Mouse (Mus musculus): ENCODE results near the gene Notch1.

Notch1 gene

DNA sequence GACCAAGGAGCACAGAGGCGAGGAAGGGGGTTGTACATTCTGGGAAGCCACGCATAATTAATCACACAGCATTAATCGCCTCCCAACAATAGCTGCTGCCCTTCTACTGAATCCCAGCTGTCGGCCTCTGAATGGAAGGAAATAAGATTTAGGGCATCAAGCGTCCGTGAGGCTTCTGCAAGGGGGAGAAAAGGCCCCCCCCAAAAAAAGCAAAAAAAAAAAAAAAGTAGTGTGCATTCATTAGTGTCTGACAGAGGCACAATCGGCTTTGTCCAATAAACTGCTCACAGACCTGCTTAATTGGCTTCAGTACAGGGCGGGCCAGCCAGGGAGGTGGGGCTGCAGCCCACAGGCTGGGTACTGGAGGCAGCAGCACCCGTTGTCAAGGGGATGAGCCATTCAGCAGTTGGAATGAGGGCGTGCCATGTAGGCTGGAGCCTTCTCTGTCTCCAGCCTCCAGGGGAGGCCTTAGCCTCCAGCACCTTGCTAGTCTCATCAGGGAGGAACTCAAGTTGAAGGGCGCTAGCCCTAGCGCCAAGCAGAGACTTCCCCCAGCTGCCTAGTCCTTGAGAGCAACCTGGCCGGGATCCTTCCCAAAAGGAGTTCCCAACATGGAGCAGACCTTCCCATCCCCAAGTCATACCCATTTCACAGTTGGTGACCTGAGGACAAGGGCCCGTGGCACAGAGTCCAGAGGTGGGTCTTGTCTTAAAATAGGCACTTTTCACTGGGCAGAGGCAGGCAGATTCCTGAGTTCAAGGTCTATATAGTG lies 15.7 kb downstream of the Notch1 start:
- peak; percentile 49 to 58 for DNase-seq (ENCODE audit: low spot score in 2 of 2)

DNA sequence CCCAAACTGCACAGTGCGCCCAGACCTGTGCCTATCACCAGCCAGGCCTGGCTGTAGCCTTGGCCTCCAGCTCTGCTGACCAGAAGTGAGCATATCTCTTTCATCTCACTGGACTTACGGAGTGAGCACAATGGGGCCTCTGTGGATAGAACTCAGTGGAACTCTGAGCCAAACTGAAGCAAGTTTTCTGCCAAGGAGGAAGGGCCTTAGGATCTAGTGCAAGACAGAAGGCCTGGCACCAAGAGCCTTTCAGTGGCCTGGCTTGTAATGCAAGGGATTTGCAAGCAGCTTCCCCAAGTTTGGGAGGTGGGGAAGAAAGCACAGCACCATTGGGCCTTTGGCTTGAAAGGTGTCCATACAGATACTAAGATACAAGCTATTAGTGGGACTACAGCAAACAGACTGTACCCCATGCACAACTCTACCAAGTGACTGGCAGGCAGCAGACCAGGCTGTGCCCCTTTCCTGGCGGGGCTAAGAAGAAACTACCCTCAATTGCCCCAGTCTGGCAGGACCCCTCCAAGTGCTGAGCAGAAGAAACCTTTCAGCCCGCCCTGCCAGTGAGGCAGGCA lies 16.4 kb downstream of the Notch1 start:
- DNase-seq (ENCODE audit: low spot score in 2 of 2) = peak in 1 of 2 experiments; percentile 52

DNA sequence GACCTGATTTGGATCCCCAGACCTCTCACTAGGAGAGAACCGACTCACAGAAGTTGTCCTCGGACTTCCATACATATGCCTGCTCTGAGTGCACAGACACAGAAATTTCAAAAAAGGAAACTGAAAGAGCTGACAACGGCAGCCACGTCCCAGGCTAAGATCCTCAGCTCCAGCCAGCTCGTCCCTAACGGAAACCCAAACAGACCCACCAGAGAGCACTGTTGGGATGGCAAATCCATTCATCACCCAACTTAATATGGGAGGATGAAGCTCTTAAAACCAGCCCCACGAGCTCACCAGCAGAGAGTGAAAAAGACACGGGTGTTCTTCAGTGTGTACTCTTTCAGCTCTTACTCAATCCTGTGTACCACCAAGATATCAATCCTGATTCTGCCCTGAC lies 17.8 kb downstream of the Notch1 start:
- DNase-seq (ENCODE audit: low spot score in 2 of 2) = no peak

DNA sequence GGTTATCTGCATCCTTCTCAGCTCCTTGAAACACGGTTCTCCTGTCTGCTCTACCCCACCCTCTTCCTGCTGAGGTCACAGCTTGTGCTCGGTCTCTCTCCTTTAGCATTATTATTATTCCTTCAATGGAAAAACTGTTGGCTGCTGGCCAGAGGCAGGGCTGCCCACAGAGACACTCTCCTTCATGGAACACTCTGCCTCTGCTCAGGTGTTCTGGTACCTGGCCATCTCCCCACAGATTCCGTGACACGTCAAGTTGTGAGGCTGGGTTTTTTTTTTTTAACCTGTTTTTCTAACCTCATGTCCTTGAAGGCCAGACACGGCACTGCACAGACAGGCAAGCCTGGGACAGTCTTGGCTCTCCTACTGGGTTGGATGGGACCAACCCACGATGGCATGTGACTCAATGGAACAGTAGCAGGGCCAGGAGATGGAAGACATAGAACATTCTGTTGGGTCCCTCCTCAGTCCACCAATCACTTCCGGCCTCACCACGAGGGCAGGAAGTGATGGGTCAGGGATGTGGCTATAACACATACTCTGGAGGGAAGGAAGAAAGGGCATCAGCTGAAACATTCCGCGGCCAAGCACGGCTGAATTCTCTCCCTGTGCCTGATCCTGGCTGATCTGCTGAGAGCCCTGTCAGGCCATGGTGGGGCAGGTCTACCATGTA lies 18.5 kb downstream of the Notch1 start:
- DNase-seq (ENCODE audit: low spot score in 2 of 2) = no peak

DNA sequence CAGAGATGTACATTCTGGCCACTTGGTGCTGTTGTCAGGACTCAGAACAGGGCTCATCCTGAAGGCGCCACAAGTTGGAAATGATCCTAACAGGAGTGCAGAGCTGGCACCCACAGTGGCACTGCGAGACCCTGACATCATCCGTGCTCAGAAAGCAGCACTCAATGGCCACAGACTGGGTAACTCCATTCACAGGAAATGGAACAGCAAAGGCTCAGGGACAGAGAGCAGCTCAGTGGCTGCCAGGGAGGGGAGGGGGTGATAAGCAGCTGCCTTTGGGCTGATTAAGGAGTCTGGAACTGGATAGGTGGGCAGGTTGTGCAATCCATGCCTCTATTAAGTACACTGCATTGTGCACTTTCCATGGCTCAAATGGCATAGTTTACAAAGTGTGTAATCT lies 20.0 kb downstream of the Notch1 start:
- DNase-seq (ENCODE audit: low spot score in 2 of 2) = no peak

DNA sequence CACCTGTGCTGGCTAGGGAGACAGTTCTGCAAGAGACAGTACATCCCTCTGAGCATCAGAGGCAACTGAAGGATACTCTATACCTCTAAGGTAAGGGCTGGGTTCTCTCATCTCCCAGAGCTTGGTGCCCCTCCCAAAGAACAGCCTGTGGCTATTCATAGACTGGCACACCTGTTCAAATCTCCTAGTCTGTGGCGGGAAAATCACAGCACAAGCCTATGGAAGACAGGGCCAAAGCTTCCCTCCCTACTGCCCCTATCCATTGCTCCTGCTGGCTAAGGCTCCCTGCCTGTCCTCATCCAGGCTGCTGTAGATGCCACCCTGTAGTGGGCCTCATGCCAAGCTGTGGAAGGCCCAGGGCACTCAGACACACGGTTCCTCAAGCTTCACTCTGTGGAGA lies 20.8 kb downstream of the Notch1 start:
- no peak for DNase-seq (ENCODE audit: low spot score in 2 of 2)

DNA sequence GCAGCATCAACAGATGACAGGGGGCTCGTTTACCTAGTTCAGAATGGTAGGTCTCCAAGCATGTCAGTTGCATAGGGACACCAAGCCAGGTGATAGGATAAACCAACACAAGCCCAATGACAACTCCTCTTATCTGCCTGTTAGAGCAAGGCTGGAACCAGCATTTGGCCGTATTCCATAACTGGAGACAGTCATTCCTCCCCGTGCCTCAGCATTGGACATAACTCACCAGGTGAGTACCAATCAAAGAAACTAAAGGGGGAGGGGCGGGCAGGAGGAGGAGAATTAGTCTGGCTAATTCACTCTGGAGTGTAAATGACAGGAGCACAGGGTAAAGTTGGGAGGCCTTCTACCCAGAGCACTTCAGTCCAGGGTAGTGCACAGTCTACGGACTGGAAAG lies 21.5 kb downstream of the Notch1 start:
- DNase-seq (ENCODE audit: low spot score in 2 of 2) = no peak

DNA sequence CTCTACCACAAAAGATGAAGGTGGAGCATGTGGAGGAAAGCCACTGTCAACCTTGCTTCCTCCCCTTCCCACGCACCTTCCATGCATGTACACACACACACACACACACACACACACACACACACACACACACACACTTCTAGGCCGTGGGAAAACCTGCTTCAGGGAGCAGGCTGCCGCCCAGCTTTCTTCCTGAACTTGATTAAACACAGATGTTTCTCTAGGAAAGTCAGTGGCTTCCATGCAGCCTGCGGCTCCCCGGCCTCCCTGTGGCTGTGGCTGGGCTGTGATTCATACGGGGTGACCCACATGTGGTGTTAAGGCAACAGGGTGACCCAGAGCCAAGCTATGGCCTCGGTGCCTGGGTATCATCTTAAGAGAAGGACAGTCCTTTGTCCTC lies 22.1 kb downstream of the Notch1 start:
- DNase-seq (ENCODE audit: low spot score in 2 of 2) = no peak

DNA sequence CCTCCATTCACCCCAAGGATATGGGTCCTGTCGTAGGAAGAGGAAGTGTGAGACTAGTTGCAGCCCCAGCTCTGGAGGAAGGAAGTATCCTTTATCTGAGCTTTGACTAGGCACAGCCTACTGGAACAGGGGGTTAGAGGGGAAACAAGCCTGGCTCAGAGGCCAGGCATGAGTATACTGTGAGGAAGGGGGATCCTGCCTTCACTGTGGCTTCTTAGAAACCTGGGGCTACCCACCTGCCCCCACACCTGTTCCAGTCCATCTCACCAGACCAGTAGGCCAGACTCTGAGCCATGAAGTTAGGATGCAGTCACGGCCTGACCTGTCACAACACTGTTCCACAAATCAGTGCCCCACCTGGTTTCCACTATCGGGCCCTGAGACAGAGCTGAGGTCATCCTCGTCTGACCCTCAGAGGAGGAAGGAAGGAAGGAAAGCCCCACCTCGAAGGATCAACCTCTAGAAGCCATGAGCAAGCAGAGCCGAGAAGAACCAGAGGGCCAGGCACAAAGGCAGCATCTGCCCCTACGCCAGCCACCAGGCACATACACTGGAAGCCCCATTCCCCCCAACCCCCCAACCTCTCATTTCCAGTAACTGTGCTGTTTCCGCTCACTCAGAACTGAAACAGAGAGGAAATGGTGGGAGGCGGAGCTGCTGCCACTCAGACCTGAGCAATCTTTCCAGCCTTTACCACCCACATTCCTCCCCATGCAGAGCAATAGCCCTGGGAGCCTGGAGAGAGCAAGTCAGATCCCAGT lies 23.3 kb downstream of the Notch1 start:
- peak in 1 of 2 experiments; percentile 34 for DNase-seq (ENCODE audit: low spot score in 2 of 2)

DNA sequence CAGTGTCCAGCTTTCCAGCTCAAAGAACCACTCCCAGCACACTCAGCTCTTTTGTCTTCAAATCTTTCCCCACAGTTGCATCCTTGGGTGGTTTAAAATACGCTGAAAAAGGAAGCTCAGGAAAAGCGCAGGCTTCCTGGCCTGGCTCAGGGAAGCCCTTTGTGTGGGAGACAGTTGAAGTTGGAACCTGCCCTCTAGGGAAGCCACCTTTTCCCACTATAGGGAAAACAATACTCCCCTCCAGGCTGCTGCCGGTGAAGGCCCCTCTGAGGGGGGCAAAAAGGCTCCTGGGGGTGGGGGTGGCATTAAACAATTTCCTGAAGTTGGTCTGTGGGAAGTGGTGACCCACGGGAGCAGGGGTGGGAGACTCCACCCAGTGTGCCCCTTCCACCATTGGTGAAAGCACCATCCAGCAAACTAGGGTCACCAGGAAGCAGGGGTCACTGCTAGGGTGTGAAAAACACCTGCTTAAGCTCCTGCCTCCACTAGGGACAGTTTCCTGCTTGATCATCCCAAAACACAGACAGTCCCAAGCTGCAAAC lies 25.6 kb downstream of the Notch1 start:
- no peak for DNase-seq (ENCODE audit: low spot score in 2 of 2)

DNA sequence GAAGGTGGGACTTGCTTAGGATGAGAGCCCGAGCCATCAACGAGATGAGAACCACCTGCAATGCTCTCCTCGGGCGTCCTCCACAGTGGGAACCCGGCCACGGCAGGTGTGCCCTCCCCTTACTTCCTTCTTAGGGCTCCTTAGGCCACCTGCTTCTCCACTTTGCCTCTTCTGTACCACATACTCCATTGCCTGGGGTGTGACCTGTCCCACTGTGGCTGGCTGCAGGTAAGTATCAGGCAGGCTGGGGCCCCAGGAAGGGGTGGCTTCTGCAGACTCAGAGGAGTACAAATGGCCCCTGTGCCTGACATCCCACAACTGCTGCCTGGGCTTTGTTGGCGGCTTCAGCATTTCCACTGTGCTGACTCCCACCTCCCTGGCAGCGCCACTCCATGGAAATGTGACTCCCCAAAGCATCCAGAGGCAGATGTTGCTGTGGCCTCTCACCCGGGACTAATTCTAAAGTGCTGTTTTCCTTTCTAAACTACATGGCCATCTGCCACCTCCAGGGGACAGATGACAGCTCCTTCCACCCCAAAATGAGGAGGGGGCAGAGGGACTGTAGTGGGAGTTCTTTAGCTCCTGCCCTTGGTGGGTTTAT lies 27.8 kb downstream of the Notch1 start:
- DNase-seq (ENCODE audit: low spot score in 2 of 2) = no peak

DNA sequence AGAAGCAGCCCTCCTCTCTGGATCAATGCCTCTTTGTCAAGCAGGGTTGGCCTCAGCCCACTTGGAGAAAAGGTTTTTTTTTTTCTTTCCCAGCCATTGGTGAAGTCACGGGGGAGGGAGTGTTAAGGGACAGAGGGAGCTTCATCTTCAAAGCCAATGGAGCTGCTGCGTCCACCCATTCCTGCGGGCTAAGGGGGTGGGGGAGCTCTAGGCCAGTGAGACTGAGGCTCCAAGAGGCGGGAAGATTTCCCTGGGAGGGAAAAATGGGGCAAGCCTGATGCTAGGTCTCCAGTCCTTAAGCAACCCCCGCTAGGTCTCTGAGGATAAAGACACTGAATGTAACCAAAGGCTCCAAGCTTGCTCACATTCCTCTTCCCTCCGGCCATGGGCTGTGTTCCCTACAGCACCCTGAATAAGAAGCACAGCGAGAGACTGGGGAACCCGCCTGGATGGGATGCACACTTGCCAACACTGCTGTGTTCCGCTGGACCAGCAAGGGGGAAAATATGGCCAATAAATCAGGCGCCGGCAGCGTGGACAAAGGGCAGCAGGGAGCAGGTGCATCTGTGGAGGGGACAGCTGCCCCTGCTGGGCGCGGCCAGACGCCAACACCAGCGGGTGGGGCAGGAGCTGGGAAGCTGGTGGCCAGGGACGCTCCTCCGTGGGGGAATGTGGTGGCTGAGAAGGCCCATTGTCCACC lies 29.0 kb downstream of the Notch1 start:
- DNase-seq (ENCODE audit: low spot score in 2 of 2) = peak in 1 of 2 experiments; percentile 53

DNA sequence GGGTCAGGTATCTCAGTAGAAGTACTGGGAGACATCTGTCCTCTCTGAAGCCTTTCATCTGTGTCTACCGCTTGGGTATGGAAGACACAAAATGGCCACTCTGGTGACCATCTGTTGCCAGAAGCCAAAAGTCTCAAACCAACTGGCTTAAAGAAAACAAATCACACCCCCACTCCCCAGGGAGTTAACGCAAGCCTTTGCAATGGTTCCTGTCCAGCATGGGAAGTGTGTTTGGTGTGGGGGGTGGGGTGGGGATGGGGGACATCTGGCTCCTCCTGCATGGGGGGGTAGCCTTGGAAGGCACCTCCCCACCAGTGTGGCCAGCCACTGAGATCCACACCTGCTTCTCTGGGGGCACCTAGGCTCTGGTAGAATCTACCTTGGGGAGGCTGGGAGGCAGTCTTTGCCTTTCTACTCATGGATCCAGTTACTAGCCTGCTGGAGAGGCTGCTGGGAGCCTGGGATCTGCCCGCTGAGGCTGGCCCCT lies 29.6 kb downstream of the Notch1 start:
- no peak for DNase-seq (ENCODE audit: low spot score in 2 of 2)

DNA sequence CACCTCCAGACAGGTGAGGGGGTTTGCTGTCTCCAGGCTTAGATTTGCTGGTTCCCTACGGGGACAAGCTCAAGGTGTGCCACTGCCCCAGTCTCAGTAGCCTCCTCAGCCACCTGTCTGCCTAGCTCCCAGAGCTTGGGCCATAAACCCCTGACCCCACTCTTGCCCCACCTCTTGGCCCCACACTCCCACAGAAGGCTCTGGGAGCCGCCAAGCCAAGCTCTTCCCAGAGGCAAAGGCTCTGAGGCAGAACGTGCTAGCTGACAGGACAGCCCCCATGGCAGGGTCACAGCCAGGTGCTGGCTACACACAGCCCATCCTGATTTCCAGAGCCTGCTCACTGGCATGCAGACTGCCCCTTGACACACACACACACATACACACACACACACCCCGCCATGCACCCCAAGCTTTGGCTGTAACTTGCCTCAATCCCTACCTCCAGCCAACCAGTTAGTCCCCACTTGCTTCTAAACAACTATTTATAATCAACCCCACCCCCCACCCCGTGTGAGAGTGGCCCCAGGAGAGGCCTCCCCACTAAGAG lies 30.1 kb downstream of the Notch1 start:
- no peak for DNase-seq (ENCODE audit: low spot score in 2 of 2)

DNA sequence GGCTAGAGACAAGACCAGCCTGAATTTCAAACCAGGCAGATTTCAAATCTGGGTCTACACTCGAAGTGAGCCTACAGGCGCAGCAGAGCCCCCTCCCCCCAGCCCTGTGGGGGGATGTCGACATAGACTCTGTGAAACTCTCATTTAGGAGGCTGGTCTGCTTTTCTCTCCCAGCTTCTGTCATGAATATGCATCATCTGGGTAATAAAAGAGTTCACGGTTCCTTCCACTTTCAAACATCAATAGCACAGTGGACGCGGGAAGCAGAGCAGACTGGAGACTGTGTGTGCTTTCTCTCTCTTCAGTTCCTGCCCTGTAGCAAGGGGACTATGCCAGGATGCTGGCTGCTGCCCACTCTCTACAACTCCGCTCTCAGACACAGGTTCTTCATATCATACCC lies 30.8 kb downstream of the Notch1 start:
- DNase-seq (ENCODE audit: low spot score in 2 of 2) = no peak

DNA sequence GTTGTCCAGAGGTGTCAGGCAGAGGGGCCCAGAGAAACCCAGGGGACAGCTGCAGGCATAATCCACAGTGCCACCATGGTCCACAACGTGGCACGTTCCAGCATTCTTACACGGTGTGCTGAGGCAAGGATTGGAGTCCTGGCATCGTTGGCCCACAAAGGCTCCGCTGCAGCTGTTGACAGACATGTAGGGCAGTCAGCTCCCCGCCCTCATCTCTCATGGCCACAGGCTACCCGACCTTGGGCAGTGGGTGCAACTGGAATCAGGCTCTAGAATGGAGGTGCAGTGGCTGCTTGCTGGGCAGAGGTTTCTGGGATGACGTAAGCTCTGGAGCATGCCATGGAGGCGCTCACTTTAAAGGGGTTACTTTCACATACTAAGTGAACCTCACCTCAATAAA lies 31.2 kb downstream of the Notch1 start:
- no peak for DNase-seq (ENCODE audit: low spot score in 2 of 2)

DNA sequence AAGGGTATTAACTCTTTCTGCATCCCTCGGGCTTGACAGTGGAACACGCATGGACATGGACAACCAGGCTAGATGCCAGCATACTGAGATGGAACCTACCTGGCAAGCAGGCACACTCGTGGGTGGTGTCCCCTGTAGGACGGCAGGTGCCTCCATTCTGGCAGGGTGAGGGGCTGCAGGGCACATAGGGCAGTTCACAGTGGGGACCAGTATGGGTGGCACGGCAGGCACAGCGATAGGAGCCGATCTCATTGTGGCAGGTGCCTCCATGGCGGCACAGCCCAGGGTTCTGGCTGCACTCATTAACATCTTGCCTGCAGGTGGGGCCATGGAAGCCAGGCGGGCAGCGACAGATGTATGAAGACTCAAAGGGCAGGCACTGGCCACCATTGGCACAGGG lies 32.3 kb downstream of the Notch1 start:
- DNase-seq (ENCODE audit: low spot score in 2 of 2) = no peak

DNA sequence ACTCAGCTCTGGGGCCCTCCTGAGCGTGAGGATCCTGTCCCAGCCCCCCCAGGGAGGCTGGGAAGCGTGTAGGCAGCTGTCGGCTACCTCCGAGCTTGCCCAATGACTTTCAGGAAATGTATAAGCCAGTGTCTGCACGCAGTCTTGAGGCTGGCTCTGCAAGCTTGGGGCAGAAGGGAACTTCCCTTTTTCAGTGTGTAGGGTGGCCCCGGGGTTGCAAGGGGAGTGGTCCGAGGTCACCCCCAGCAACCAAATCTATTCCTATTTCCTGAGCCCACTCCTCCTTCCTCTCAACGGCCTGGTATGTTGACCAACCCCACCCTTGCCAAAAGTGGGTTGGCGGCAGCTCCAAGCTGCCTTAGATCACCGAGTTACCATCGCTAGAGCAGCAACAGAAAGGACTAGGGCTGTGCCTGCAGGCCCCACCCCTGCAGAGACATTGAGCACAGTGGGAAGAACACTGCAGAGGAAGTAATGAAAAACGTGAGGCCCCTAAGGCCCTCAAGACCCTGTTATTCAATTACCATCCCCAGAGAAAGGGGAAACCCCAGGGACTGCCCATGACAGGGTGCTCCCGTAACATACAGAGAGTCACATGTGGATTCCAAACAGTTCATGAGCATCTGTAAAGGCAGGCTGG lies 33.1 kb downstream of the Notch1 start:
- no peak for DNase-seq (ENCODE audit: low spot score in 2 of 2)

DNA sequence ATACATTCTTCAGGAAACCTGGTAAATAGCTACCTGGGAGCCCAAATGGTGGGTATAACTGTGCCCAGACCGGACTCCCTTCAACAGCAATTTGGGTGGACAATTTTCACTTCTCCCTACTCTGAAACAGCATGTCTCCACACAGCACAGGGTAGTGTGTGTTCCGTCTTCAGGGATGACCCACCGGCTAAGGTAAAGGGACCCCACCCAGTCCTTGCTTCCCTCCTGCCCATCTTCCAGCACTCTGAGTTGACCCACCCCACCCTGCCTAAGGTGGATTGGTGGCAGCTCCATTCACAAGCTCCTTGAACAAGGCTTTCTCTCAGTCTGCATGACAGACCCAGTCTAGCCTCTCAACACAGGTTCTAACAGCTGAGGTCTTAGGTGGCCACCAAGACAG lies 33.6 kb downstream of the Notch1 start:
- no peak for DNase-seq (ENCODE audit: low spot score in 2 of 2)

Data from right cerebral cortex, postnatal 36 days (tissue).